Mouse (Mus musculus) heart, embryonic 11.5 days (tissue): Measurements from ENCODE around the gene Fam8a1. TPM values are rescaled to one million over a fixed set of nuclear protein-coding genes. Genes with fewer than 3 reads are reported as not detected.

Experiments used
- ATAC-seq: fragments of 200-750 bp; cut with Nextera tagmentation; replicated peaks from 2 replicates; pipeline ENCODE4 v1.8.0; 2017; ENCODE audit warnings: moderate library complexity; ENCODE audit not compliant: insufficient number of reproducible peaks, low FRiP score, low TSS enrichment
- H3K27ac ChIP-seq: fragments of 300-500 bp; sonication (generic); 2 replicates; pipeline ENCODE4 v1.5.1; 2014; ENCODE audit warnings: mild to moderate bottlenecking, low read depth, low read length
- H3K27me3 ChIP-seq: fragments of 300-500 bp; sonication (generic); 2 replicates; pipeline ENCODE4 v1.6.1; 2014; ENCODE audit warnings: mild to moderate bottlenecking, low read length, mixed read lengths; ENCODE audit not compliant: control insufficient read depth, insufficient read depth
- H3K36me3 ChIP-seq: fragments of 300-500 bp; sonication (generic); 2 replicates; pipeline ENCODE4 v1.6.1; 2014; ENCODE audit warnings: mild to moderate bottlenecking, low read length, moderate library complexity, mixed read lengths; ENCODE audit not compliant: control insufficient read depth, insufficient read depth
- H3K4me1 ChIP-seq: fragments of 300-500 bp; sonication (generic); 2 replicates; pipeline ENCODE4 v1.6.1; 2014; ENCODE audit warnings: low read length; ENCODE audit not compliant: control insufficient read depth, insufficient read depth
- H3K4me2 ChIP-seq: fragments of 300-500 bp; sonication (generic); 2 replicates; pipeline ENCODE4 v1.6.1; 2014; ENCODE audit warnings: mild to moderate bottlenecking, moderate library complexity
- H3K4me3 ChIP-seq: fragments of 300-500 bp; sonication (generic); 2 replicates; pipeline ENCODE4 v1.5.1; 2014; ENCODE audit warnings: low read depth, low read length
- H3K9ac ChIP-seq: fragments of 300-500 bp; sonication (generic); 2 replicates; pipeline ENCODE4 v1.6.1; 2014; ENCODE audit warnings: mild to moderate bottlenecking, low read depth, low read length, moderate library complexity
- H3K9me3 ChIP-seq: fragments of 300-500 bp; sonication (generic); replicated peaks from 2 replicates; pipeline ENCODE4 v1.6.1; 2016; ENCODE audit warnings: low read length; ENCODE audit not compliant: control insufficient read depth
- WGBS: fragments of 180-500 bp; shearing (Covaris S2); extraction: QIAGEN DNeasy Blood & Tissue Kit; methylation state at CpG from one replicate; pipeline ENCODE4 v1.1.7; 2014; ENCODE audit not compliant: insufficient replicate concordance; 5-methylcytosine and 5-hydroxymethylcytosine counted together
- polyA plus RNA-seq: library from polyadenylated mRNA; unstranded; fragments of >200 nt; fragmentation: Nextera tagmentation; extraction: Ambion mirVana; gene quantifications from 2 replicates; pipeline ENCODE4 v1.2.1, GENCODE M21; 2014

Fam8a1 gene
- polyA plus RNA-seq, 1 experiment from 2014 or later = 8.1 TPM

DNA sequence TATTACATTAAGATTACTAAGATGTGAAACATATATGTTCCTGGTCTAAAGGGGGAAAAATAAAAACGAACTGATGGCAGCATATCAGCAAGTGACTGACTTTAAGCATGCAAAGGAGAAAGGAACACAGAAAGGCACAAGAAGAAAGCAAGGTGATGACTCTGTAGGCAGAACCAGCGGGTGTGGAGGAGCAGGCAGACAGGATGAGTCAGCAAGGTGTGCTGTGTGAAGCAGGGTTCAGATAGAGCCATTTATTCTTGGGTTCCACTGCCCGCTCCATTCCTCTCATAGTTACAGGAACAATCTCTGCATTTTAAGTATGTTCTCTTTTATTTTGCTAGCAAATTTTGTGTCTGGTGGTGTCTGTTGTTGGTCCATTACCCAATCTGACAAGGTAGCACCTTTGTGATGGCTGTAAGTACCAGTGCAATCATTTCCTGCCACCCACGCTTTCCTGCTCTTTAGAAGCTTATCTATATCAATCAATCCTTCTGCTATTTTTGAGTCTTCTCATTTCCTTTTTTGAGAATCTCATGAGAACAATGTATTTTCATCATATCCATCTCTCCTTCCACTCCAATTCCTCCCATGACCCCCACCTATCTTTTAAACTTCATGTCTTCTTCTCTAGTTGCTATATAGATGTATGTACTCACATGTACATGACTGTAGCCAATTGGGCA, 21.4 kb downstream of the Fam8a1 start:
- Histone ChIP-seq H3K27me3 (no peaks in the 10 kb centered on the region), H3K4me1 (no peaks in the 10 kb centered on the region), H3K4me2 (no peak overlapping the region), H3K9me3 (no peaks in the 10 kb centered on the region), H3K27ac (no peak overlapping the region), H3K4me3 (no peak overlapping the region), H3K9ac (no peak overlapping the region), H3K36me3 (peaks cover 14% of the 10 kb centered on the region)
- 82% methylated on average over 4 of the region's 4 CpGs for WGBS
- ATAC-seq = no peak

DNA sequence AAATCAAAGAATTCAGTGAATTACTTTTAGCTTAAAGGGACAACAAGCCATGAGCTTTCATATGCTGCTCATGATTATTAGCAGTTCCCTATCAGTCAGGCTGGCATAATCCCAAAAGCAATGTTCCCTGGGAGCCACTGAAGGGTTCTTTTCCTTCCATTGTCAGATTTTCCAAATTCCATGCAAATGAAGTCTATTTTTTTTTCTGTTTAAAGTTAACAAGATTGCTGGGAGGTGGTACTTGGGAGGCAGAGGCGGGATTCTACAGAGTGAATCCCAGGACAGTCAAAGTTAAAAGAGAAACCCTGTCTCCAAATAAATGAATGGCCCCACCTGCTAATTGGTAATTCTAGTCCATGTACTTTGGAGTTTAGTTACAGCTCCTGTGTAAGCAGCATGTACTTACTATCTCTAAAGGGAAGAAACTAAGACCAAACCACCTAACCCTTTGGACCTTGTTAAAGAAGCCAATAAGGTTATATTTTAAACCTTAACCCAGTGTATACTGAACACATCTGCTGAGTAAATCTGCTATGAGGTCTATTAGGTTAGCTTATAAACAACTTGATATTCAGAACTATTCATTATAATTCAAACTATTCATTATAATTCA, 26.1 kb downstream of the Fam8a1 start:
- no peak for ATAC-seq
- H3K4me3 ChIP-seq = no peak overlapping the region
- no peak overlapping the region for H3K27ac ChIP-seq
- WGBS = 85% methylated on average over 1 of the region's 1 CpGs
- no peaks in the 10 kb centered on the region for H3K27me3 ChIP-seq
- no peak overlapping the region for H3K4me2 ChIP-seq
- H3K36me3 ChIP-seq = peaks cover 5% of the 10 kb centered on the region; the same call in 1 of the 2 replicates
- H3K9ac ChIP-seq = no peak overlapping the region
- no peaks in the 10 kb centered on the region for H3K4me1 ChIP-seq
- H3K9me3 ChIP-seq = no peaks in the 10 kb centered on the region

DNA sequence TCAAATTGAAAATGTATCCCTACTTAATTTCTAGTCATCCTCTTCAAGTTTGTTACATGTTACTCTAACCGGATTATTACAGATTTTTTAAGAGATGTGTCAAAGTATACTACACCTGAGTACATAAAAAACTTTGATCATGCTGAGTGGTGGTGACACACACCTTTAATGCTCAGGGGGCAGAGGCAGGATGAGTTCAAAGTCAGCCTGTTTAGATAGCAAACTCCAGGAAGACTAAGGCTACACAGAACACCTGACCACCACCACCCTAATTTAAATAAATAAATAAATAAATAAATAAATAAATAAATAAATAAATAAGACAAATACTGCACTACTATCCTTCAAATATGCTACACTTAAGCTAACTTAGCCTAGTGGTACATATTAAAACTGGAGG, 26.6 kb downstream of the Fam8a1 start:
- Histone ChIP-seq H3K9me3 (no peaks in the 10 kb centered on the region), H3K27ac (no peak overlapping the region), H3K36me3 (peaks cover 5% of the 10 kb centered on the region; the same call in 1 of the 2 replicates), H3K4me1 (no peaks in the 10 kb centered on the region), H3K4me3 (no peak overlapping the region), H3K4me2 (no peak overlapping the region), H3K27me3 (no peaks in the 10 kb centered on the region), H3K9ac (no peak overlapping the region)
- no peak for ATAC-seq
- WGBS = 98% methylated on average over 1 of the region's 1 CpGs

- Histone ChIP-seq H3K9me3 (no peaks in the 10 kb centered on the region), H3K4me2 (no peak overlapping the region), H3K4me1 (no peaks in the 10 kb centered on the region), H3K9ac (no peak overlapping the region), H3K27ac (no peak overlapping the region), H3K27me3 (no peaks in the 10 kb centered on the region), H3K36me3 (peaks cover 5% of the 10 kb centered on the region; the same call in 1 of the 2 replicates), H3K4me3 (no peak overlapping the region)
- WGBS = 79% methylated on average over 2 of the region's 2 CpGs
- no peak for ATAC-seq
These were observed 27.5 kb downstream of the Fam8a1 start for GRCm38 (mm10) chr13:46696788-46697187.

GRCm38 (mm10) chr13:46699372-46699771, 30.1 kb downstream of the Fam8a1 start:
- H3K27ac ChIP-seq = no peak overlapping the region
- no peak overlapping the region for H3K9ac ChIP-seq
- no peak for ATAC-seq
- 91% methylated on average over 1 of the region's 1 CpGs for WGBS
- no peaks in the 10 kb centered on the region for H3K9me3 ChIP-seq
- H3K27me3 ChIP-seq = no peaks in the 10 kb centered on the region
- H3K4me2 ChIP-seq = no peak overlapping the region
- no peak overlapping the region for H3K4me3 ChIP-seq
- peaks cover under 1% of the 10 kb centered on the region; the same call in 1 of the 2 replicates for H3K36me3 ChIP-seq
- no peaks in the 10 kb centered on the region for H3K4me1 ChIP-seq

- Histone ChIP-seq H3K9ac (no peak overlapping the region), H3K4me3 (no peak overlapping the region), H3K4me2 (no peak overlapping the region), H3K36me3 (peaks cover 3% of the 10 kb centered on the region; the same call in 1 of the 2 replicates), H3K27ac (no peak overlapping the region), H3K4me1 (no peaks in the 10 kb centered on the region), H3K9me3 (no peaks in the 10 kb centered on the region), H3K27me3 (no peaks in the 10 kb centered on the region)
- no peak for ATAC-seq
- WGBS = 74% methylated on average over 2 of the region's 2 CpGs
These were observed 32.2 kb downstream of the Fam8a1 start for GRCm38 (mm10) chr13:46701486-46701885.

DNA sequence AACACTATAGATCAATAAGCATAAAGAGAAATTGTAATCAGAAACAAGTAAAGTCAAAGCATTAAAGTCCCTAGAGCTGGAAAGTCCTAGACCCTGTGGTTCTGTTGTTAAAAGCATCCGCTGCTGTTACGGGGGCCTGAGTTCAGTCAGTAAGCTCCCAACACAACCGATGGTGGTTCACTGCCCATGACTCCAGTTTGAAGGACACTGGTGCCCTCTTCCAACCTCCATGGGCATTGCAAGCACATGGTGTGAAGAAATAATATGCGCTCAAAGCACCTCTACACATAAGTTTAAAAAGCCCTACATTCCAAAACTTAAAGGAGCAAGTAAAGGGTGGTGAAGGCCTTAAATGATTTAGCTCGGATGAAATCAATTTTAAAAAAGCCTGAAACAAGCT, 33.8 kb downstream of the Fam8a1 start:
- Histone ChIP-seq H3K9ac (no peak overlapping the region), H3K27ac (no peak overlapping the region), H3K9me3 (no peaks in the 10 kb centered on the region), H3K4me2 (no peak overlapping the region), H3K27me3 (no peaks in the 10 kb centered on the region), H3K36me3 (peaks cover 3% of the 10 kb centered on the region; the same call in 1 of the 2 replicates), H3K4me3 (no peak overlapping the region), H3K4me1 (no peaks in the 10 kb centered on the region)
- no peak for ATAC-seq
- WGBS = 85% methylated on average over 5 of the region's 5 CpGs

GRCm38 (mm10) chr13:46713486-46713885, 44.2 kb downstream of the Fam8a1 start:
- no peak overlapping the region for H3K27ac ChIP-seq
- H3K9ac ChIP-seq = no peak overlapping the region
- H3K9me3 ChIP-seq = no peaks in the 10 kb centered on the region
- no peak overlapping the region for H3K4me2 ChIP-seq
- no peak overlapping the region for H3K4me3 ChIP-seq
- no peak for ATAC-seq
- WGBS = 93% methylated on average over 5 of the region's 5 CpGs
- H3K36me3 ChIP-seq = peaks cover 17% of the 10 kb centered on the region
- no peaks in the 10 kb centered on the region; the same call in 1 of the 2 replicates for H3K4me1 ChIP-seq
- H3K27me3 ChIP-seq = no peaks in the 10 kb centered on the region
